Mouse (Mus musculus) spleen, postnatal 4 days (tissue): ENCODE data around the gene Vmn1r61.

Source experiments
- DNase-seq, 2 experiments: peaks; one replicate each; pipeline ENCODE4 v3.0.0; 2022; ENCODE audit warnings: low spot score in 2 of 2

The Vmn1r61 gene

DNA sequence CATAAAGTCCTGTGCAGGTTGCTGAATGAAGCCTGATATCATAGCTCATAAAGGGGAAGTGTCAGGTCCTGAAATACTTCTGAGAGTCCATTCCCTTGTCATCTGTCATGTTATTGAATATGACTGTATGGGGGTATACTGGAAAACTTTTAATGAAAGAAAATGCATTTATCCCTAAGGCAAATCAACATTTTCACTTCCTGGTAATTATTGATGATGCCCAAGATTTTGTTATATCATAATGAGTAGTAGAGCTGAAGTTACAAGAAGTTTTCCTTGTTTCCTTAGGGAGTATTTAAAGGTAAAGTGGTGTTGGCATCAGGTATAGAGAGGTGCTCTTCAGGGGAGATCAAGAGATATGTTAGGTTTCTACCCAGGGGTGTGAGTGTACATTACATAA is at the start of gene Vmn1r61:
Gene Vmn1r61 (minus strand): TSS at position 101 of the 400 bp plus-strand sequence.
- DNase-seq, result no peak
